Mouse (Mus musculus) thymus, adult 2 months (tissue): Measurements from ENCODE around the gene Dhcr24.

ENCODE experiments used
- CTCF ChIP-seq: fragments of 200-500 bp; IDR thresholded peaks from 2 replicates; pipeline ENCODE4 v1.5.1; 2012; ENCODE audit warnings: mild to moderate bottlenecking, control low read depth, low read length, moderate library complexity, borderline replicate concordance; ENCODE audit not compliant: control insufficient read depth, poor library complexity, insufficient read depth; ENCODE audit errors: extremely low read depth
- POLR2A ChIP-seq: fragments of 200-500 bp; IDR thresholded peaks from 2 replicates; pipeline ENCODE4 v1.6.1; 2012; ENCODE audit warnings: mild to moderate bottlenecking, low read length, control low read depth, moderate library complexity; ENCODE audit not compliant: control insufficient read depth, poor library complexity, insufficient read depth; ENCODE audit errors: extremely low read depth

DNA sequence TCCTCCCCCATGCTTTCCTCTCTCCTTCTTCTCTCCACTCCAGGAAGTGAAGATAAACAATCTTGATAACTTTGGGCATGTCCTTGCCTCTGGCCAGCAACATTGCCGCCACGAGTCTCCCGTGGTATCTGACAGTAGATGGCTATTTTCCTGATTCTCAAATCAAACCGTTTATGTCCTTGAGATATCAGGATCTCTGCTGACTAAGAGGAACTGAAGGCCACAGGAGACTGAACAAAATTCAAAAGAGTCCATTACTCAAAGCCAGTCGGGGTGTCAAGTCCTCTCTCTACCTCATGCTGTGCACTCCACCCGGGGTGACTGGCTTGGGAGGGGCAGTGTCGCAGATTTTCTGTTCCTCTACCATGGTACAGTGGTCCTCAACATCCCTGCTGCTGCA, 26.6 kb upstream of the Dhcr24 start:
- TF ChIP-seq CTCF = no peak
- no peak for TF ChIP-seq POLR2A
